Mouse (Mus musculus) limb, embryonic 15.5 days (tissue): ENCODE measurements around the gene Pmepa1. TPM values are rescaled to one million over a fixed set of nuclear protein-coding genes. Genes with fewer than 3 reads are reported as not detected.
A peak's percentile ranks its signal among the peaks of the same experiment; 100 is the strongest.

Source experiments
- ATAC-seq: fragments of 200-750 bp; cut with Nextera tagmentation; 2 replicates; pipeline ENCODE4 v1.8.0; 2017; ENCODE audit warnings: low read depth, moderate TSS enrichment; ENCODE audit not compliant: insufficient number of reproducible peaks, low FRiP score, low TSS enrichment
- H3K27ac ChIP-seq: fragments of 300-500 bp; sonication (generic); 2 replicates; pipeline ENCODE4 v1.5.1; 2015; ENCODE audit warnings: moderate library complexity, mild to moderate bottlenecking, inconsistent platforms
- H3K27me3 ChIP-seq: fragments of 300-500 bp; sonication (generic); 2 replicates; pipeline ENCODE4 v1.6.1; 2015; ENCODE audit warnings: inconsistent platforms
- H3K36me3 ChIP-seq: fragments of 300-500 bp; sonication (generic); 2 replicates; pipeline ENCODE4 v1.6.1; 2015; ENCODE audit warnings: inconsistent platforms
- H3K4me1 ChIP-seq: fragments of 300-500 bp; sonication (generic); 2 replicates; pipeline ENCODE4 v1.6.1; 2015; ENCODE audit warnings: inconsistent platforms
- H3K4me2 ChIP-seq: fragments of 300-500 bp; sonication (generic); 2 replicates; pipeline ENCODE4 v1.6.1; 2015; ENCODE audit warnings: mild to moderate bottlenecking, inconsistent platforms
- H3K4me3 ChIP-seq: fragments of 300-500 bp; sonication (generic); 2 replicates; pipeline ENCODE4 v1.5.1; 2015; ENCODE audit warnings: mild to moderate bottlenecking, inconsistent platforms
- H3K9ac ChIP-seq: fragments of 300-500 bp; sonication (generic); 2 replicates; pipeline ENCODE4 v1.6.1; 2015; ENCODE audit warnings: inconsistent platforms
- H3K9me3 ChIP-seq: fragments of 300-500 bp; sonication (generic); 2 replicates; pipeline ENCODE4 v1.6.1; 2016; ENCODE audit warnings: inconsistent platforms
- WGBS: fragments of 180-500 bp; shearing (Covaris S2); methylation state at CpG from one replicate; pipeline ENCODE4 v1.1.7; 2015; 5-methylcytosine and 5-hydroxymethylcytosine counted together
- polyA plus RNA-seq: library from polyadenylated mRNA; unstranded; fragments of >200 nt; fragmentation: Nextera tagmentation; extraction: Ambion mirVana; gene quantifications from 2 replicates; pipeline ENCODE4 v1.2.1, GENCODE M21; 2015

Pmepa1 gene
- polyA plus RNA-seq, 1 experiment from 2014 or later, result 8.4 TPM

DNA sequence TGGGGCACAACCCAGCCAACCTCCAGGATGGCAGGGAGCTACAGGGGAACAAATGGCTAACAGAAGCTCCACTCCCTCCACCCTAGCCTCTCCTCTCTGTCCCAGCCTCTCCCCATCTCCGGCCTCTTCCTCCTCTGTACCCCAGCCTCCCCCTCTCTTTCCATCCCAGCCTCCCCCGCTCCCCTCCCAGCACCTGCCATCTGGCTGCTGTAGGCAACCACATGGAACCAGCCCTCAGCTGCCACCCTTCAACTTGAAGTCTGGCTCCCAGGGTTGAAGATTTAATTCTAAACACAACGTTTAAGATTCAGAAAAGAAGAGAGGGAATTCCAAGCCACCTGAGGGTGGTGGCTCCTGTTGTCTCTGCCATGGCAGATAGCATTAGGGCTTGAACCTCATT, 26.9 kb downstream of the Pmepa1 start:
- H3K9ac ChIP-seq, result no peak overlapping the region
- no peak for ATAC-seq
- 56% methylated on average over 3 of the region's 3 CpGs for WGBS

DNA sequence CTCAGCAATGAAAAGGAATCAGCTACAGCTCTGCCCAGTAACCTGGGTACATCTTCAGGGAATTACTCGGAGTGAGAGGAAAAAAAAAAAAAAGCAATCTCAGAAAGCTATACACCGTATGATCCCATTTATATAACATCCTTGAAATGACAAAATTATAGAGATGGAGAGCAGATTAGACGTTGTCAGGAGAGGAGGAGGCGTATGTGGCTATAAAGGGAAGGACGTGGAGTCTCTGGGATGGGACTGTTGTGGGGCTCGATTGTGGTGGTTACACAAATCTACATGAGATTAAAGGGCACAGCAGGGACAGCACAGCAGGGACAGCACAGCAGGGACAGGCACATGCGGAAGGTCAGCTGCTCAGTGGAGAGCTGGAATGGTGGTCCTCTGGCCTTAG, 27.5 kb downstream of the Pmepa1 start:
- no peak overlapping the region for H3K4me3 ChIP-seq
- H3K27me3 ChIP-seq, result no peaks in the 10 kb centered on the region
- no peaks in the 10 kb centered on the region for H3K9me3 ChIP-seq
- H3K4me2 ChIP-seq, result no peak overlapping the region
- no peaks in the 10 kb centered on the region for H3K36me3 ChIP-seq
- no peak for ATAC-seq
- H3K9ac ChIP-seq, result no peak overlapping the region
- peaks cover 85% of the 10 kb centered on the region for H3K4me1 ChIP-seq
- 73% methylated on average over 7 of the region's 7 CpGs for WGBS
- no peak overlapping the region for H3K27ac ChIP-seq

More for the DNA sequence above, 26.9 kb downstream of the Pmepa1 start:
- Histone ChIP-seq H3K9me3 (no peaks in the 10 kb centered on the region), H3K4me2 (no peak overlapping the region), H3K27me3 (no peaks in the 10 kb centered on the region), H3K4me1 (peaks cover 86% of the 10 kb centered on the region), H3K27ac (no peak overlapping the region), H3K4me3 (no peak overlapping the region), H3K36me3 (no peaks in the 10 kb centered on the region)

DNA sequence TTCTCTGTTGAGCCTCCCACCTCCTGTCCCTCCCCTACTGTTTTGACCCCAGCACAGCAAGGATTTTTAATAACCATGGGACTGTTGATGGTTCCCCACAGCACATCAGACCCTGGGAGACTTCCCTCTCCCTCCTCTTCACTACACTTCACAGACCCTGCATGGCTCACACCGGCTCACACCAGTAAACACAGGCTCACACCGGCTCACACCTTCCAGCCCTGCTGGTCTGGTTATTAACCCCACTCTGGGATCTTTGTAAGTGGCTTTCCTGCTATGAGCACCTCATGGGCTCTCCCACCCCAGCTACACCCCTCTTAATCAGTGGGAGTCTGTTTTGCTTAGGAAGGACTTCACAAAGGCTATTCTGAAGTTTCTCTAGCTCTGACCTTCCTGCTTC, 28.4 kb downstream of the Pmepa1 start:
- no peak overlapping the region for H3K27ac ChIP-seq
- WGBS, result 26% methylated on average over 2 of the region's 2 CpGs
- no peak overlapping the region for H3K4me3 ChIP-seq
- no peak for ATAC-seq
- no peaks in the 10 kb centered on the region for H3K9me3 ChIP-seq
- no peaks in the 10 kb centered on the region for H3K36me3 ChIP-seq
- H3K4me1 ChIP-seq, result peaks cover 85% of the 10 kb centered on the region
- H3K4me2 ChIP-seq, result no peak overlapping the region
- H3K9ac ChIP-seq, result no peak overlapping the region
- H3K27me3 ChIP-seq, result no peaks in the 10 kb centered on the region

DNA sequence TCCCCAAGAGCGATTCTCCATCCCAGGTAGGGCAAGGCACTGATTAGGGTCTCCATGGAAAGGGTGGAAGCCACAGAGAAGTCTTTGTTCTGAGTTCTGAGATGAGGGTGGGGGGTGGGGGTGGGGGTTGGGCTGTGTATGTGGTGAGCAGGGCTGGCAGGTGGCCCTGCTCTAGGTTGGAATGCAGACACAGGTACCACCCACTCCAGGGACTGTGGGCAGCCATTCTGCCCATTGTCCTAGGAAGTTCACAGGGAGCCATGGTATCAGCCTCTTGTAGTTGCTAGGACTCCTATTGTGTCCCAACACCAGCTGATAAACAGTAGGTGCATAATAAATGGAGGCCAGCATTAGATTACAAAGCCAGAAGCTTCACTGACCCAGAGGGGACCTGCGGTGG, 29.1 kb downstream of the Pmepa1 start:
- H3K27me3 ChIP-seq, result no peaks in the 10 kb centered on the region
- H3K27ac ChIP-seq, result no peak overlapping the region
- no peaks in the 10 kb centered on the region for H3K9me3 ChIP-seq
- WGBS, result 28% methylated on average over 2 of the region's 2 CpGs
- H3K36me3 ChIP-seq, result no peaks in the 10 kb centered on the region
- H3K9ac ChIP-seq, result no peak overlapping the region
- ATAC-seq, result no peak
- no peak overlapping the region for H3K4me3 ChIP-seq
- H3K4me1 ChIP-seq, result peaks cover 82% of the 10 kb centered on the region
- no peak overlapping the region for H3K4me2 ChIP-seq

DNA sequence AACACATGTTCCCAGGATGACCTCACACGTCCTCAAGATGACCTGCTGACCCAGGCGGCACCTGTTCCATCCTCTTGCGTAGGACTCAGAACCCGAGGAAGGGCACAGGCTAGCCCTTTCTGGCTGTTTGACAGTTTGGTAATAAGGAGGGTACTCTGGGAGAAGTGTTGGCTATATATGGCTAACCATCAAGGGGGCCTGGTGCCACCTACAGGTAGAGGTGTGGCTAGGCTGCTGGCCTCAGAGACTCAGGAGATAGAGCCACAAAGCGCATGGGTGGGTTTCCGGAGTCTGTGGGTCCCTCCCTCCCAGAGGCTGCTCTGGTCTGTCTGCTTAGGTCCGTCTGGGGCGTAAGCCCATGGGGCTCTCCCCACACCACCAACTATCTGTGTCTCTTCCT, 29.6 kb downstream of the Pmepa1 start:
- WGBS, result 80% methylated on average over 8 of the region's 8 CpGs
- Histone ChIP-seq H3K9me3 (no peaks in the 10 kb centered on the region), H3K4me3 (no peak overlapping the region), H3K27ac (no peak overlapping the region), H3K27me3 (no peaks in the 10 kb centered on the region), H3K36me3 (no peaks in the 10 kb centered on the region), H3K4me1 (peaks cover 78% of the 10 kb centered on the region), H3K4me2 (no peak overlapping the region), H3K9ac (no peak overlapping the region)
- no peak for ATAC-seq

DNA sequence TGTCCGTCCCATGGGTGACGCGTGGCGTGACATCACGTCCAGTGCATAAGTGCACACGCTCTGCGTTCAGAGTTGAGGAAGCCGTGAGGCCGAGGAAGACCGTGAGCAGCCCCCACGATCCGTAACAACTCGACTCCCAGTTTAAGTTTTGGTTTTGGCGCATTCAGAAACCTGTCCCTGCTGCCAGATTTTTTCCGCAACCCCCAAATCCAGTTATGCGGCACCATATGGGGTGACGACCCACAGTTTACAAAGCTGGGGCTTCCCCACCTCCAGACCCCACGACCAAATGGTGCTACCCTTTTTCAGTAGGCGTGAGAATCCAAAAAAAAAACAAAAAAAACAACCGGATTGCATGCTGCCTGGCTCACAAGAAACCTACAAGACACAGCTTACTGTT, 31.1 kb downstream of the Pmepa1 start:
- H3K4me1 ChIP-seq, result peaks cover 70% of the 10 kb centered on the region
- H3K9me3 ChIP-seq, result no peaks in the 10 kb centered on the region
- H3K36me3 ChIP-seq, result 0 out of 2 replicates have a peak, but pooled peaks cover 9% of the 10 kb centered on the region
- 80% methylated on average over 20 of the region's 20 CpGs for WGBS
- H3K4me3 ChIP-seq, result no peak overlapping the region
- no peak overlapping the region for H3K4me2 ChIP-seq
- no peaks in the 10 kb centered on the region for H3K27me3 ChIP-seq
- H3K27ac ChIP-seq, result no peak overlapping the region
- H3K9ac ChIP-seq, result no peak overlapping the region
- no peak for ATAC-seq

DNA sequence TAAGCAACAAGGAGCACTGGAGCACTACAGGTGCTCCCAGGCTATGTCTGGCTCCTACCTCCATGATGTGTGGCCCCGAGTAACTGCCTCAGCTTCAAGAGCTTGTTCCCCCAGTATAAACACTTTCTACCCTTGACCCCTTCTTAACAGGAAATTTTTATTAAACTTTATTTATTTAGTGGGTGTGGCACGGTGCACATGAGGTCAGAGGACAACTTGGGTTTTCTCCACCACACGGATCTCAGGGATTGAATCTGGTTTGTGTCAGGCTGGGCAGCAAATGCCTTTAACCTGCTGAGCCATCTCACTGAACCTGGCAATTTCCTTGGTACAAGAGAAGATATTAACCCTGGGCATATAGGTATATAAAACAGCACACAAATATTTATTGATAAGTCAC, 32.2 kb downstream of the Pmepa1 start:
- 54% methylated on average over 3 of the region's 3 CpGs for WGBS
- ATAC-seq, result no peak
- peaks cover 65% of the 10 kb centered on the region for H3K4me1 ChIP-seq

GRCm38 (mm10) chr2:173243616-173244015, 32.7 kb downstream of the Pmepa1 start:
- Histone ChIP-seq H3K36me3 (0 out of 2 replicates have a peak, but pooled peaks cover 9% of the 10 kb centered on the region), H3K27me3 (no peaks in the 10 kb centered on the region), H3K9ac (no peak overlapping the region), H3K4me3 (no peak overlapping the region), H3K4me1 (peaks cover 69% of the 10 kb centered on the region), H3K27ac (no peak overlapping the region), H3K9me3 (no peaks in the 10 kb centered on the region), H3K4me2 (no peak overlapping the region)
- WGBS, result 64% methylated on average over 9 of the region's 9 CpGs
- no peak for ATAC-seq

More for the DNA sequence above, 32.2 kb downstream of the Pmepa1 start:
- H3K9me3 ChIP-seq, result no peaks in the 10 kb centered on the region
- H3K27me3 ChIP-seq, result no peaks in the 10 kb centered on the region
- no peak overlapping the region for H3K27ac ChIP-seq
- H3K36me3 ChIP-seq, result 0 out of 2 replicates have a peak, but pooled peaks cover 9% of the 10 kb centered on the region
- H3K9ac ChIP-seq, result no peak overlapping the region
- H3K4me2 ChIP-seq, result no peak overlapping the region
- H3K4me3 ChIP-seq, result no peak overlapping the region

DNA sequence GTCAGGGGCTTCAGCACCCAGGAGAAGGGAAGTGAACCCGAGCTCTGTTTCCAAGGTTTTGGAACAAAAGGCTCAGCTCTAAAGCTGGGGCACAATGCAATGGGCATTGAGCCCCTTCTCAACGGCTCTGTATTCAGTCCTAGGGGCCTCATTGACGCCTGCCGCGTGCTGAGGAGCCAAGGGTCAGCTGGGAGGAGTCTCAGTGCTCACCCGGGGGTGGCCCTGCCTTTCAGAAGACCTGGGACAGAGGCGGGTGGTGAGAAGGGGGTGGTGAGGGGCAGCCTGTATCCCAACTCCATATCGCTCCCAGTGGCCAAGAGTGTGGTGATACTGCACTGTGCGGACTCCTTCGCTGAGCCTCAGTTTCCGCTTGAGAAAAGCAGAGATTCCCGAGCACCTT, 33.5 kb downstream of the Pmepa1 start:
- ATAC-seq, result no peak
- 0 out of 2 replicates have a peak, but pooled peaks cover 9% of the 10 kb centered on the region for H3K36me3 ChIP-seq
- H3K4me1 ChIP-seq, result peaks cover 70% of the 10 kb centered on the region
- H3K9ac ChIP-seq, result no peak overlapping the region
- WGBS, result 46% methylated on average over 12 of the region's 12 CpGs
- H3K4me3 ChIP-seq, result no peak overlapping the region
- no peaks in the 10 kb centered on the region for H3K27me3 ChIP-seq
- H3K9me3 ChIP-seq, result no peaks in the 10 kb centered on the region
- no peak overlapping the region for H3K4me2 ChIP-seq
- H3K27ac ChIP-seq, result no peak overlapping the region

- Histone ChIP-seq H3K4me1 (peaks cover 69% of the 10 kb centered on the region), H3K4me2 (no peak overlapping the region)
Measured at GRCm38 (mm10) chr2:173240738-173241137, 35.6 kb downstream of the Pmepa1 start.

DNA sequence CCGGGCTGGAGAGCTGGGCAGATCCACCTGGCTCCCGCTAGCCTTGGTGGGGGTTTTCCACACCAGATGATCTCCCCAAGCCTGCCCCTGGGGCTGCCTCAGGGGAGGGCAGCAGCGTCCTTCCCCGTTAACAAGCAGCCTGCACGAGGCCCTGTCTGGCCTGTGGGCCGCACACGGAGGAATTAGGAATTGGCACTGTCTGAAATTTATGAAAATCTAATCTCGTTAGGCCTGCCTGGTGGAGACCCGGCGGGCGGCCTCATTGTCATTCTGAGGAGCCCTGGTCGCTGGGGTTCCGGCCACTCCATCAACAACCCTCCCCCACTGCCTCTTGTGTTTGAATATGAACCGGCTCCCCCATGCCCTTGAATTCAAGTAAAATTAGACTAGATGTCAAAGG, 37.8 kb downstream of the Pmepa1 start:
- Histone ChIP-seq H3K36me3 (peaks cover 14% of the 10 kb centered on the region), H3K4me2 (no peak overlapping the region), H3K4me3 (no peak overlapping the region), H3K27ac (no peak overlapping the region), H3K9me3 (no peaks in the 10 kb centered on the region), H3K9ac (no peak overlapping the region), H3K27me3 (no peaks in the 10 kb centered on the region), H3K4me1 (peaks cover 71% of the 10 kb centered on the region)
- ATAC-seq, result no peak
- 27% methylated on average over 14 of the region's 14 CpGs for WGBS

More at GRCm38 (mm10) chr2:173240738-173241137, 35.6 kb downstream of the Pmepa1 start:
- 45% methylated on average over 9 of the region's 9 CpGs for WGBS
- Histone ChIP-seq H3K27ac (no peak overlapping the region), H3K4me3 (no peak overlapping the region), H3K9ac (no peak overlapping the region), H3K27me3 (no peaks in the 10 kb centered on the region), H3K36me3 (0 out of 2 replicates have a peak, but pooled peaks cover 9% of the 10 kb centered on the region), H3K9me3 (no peaks in the 10 kb centered on the region)
- ATAC-seq, result no peak

GRCm38 (mm10) chr2:173235435-173236332, 40.6 kb downstream of the Pmepa1 start:
- peaks cover 34% of the 10 kb centered on the region for H3K36me3 ChIP-seq
- H3K9me3 ChIP-seq, result no peaks in the 10 kb centered on the region
- H3K27ac ChIP-seq, result peak overlapping the region; percentile 51
- 41% methylated on average over 8 of the region's 8 CpGs for WGBS
- H3K4me3 ChIP-seq, result no peak overlapping the region
- peaks cover 61% of the 10 kb centered on the region for H3K4me1 ChIP-seq
- no peaks in the 10 kb centered on the region for H3K27me3 ChIP-seq
- no peak overlapping the region for H3K9ac ChIP-seq
- H3K4me2 ChIP-seq, result no peak overlapping the region
- ATAC-seq, result no peak
